Mouse (Mus musculus): ENCODE measurements around the gene Stn1. TPM values are rescaled to one million over a fixed set of nuclear protein-coding genes. Genes with fewer than 3 reads are reported as not detected.

The Stn1 gene
- polyA plus RNA-seq, 1 experiment = 4.2 TPM

DNA sequence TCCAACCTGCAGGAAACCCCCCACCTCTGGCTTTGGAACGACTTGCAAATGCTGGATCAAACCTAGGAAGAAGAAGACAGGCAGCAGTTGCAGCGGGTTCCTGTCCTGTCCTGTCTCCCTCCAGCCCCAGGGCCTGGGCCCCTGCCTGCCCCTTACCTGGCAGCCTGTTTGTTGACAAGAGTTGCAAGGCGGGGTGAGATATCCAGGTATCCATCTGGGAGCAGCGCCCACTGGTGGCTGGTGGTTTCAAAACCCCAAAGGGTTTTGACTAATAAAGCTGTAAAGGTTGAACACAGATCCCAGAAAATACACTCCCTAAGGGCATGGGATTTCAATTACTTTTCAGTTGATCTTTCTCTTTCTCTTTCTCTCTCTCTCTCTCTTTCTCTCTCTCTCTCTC lies 49.1 kb downstream of the Stn1 start:
- Histone ChIP-seq H3K4me3 (ENCODE audit: insufficient read depth, low read depth, low read length) (no peak overlapping the region), H3K27ac (replicated peaks; ENCODE audit: low read depth, low read length) (no peak overlapping the region), H3K4me1 (ENCODE audit: control insufficient read depth, insufficient read depth, insufficient read length, low read length) (peaks cover 5% of the 10 kb centered on the region; the same call in 1 of the 2 replicates)

DNA sequence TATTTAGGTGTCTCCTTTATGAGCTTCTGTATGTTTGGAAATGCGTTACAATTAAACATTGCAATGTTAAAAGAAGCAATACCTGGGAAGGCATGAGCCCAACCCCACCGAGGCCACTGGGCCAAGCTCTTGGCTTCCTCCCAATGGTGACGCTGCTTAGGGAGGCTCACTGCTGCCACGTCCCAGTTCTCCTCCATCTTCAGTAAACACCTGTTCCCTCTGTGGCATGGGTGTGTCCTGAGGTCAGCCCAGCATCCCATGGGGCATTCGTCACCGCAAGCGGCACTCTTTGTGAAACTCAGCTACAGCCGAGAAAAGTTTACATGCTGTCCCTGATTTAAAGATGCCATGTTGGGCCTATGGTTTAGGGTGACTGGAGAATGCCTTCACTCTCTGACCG lies 49.7 kb downstream of the Stn1 start:
- H3K4me3 ChIP-seq (ENCODE audit: insufficient read depth, low read depth, low read length) = no peak overlapping the region

GRCm38 (mm10) chr19:47485997-47486566 lies 51.2 kb downstream of the Stn1 start:
- Histone ChIP-seq H3K27ac (replicated peaks; ENCODE audit: low read depth, low read length) (peak overlapping the region; percentile 12; the same call in 1 of the 2 replicates), H3K4me1 (ENCODE audit: control insufficient read depth, insufficient read depth, insufficient read length, low read length) (peaks cover 5% of the 10 kb centered on the region; the same call in 1 of the 2 replicates), H3K4me3 (ENCODE audit: insufficient read depth, low read depth, low read length) (no peak overlapping the region)

More for the DNA sequence above, 49.7 kb downstream of the Stn1 start:
- Histone ChIP-seq H3K27ac (replicated peaks; ENCODE audit: low read depth, low read length) (no peak overlapping the region), H3K4me1 (ENCODE audit: control insufficient read depth, insufficient read depth, insufficient read length, low read length) (peaks cover 5% of the 10 kb centered on the region; the same call in 1 of the 2 replicates)

DNA sequence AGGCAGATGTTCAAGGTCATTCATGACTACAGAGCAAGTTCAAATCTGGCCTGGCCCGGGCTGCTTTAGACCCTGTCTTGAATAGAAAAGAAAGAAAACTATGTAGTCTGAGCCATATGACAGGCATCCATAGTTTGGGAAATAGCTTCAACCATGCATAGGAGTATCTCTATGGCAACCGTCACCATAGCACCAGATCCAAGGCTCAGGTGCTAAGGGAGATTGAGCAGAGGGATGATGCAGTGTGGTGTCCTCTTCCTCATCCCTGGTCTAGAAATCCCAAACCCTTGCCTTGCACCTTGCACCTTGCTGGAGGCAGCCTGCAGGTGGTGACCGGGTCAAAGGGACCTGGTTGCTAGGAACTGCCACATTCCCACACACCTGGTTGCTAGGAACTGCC lies 53.2 kb downstream of the Stn1 start:
- H3K27ac ChIP-seq (replicated peaks; ENCODE audit: low read depth, low read length) = no peak overlapping the region
- no peak overlapping the region for H3K4me3 ChIP-seq (ENCODE audit: insufficient read depth, low read depth, low read length)
- H3K4me1 ChIP-seq (ENCODE audit: control insufficient read depth, insufficient read depth, insufficient read length, low read length) = peaks cover 5% of the 10 kb centered on the region; the same call in 1 of the 2 replicates

DNA sequence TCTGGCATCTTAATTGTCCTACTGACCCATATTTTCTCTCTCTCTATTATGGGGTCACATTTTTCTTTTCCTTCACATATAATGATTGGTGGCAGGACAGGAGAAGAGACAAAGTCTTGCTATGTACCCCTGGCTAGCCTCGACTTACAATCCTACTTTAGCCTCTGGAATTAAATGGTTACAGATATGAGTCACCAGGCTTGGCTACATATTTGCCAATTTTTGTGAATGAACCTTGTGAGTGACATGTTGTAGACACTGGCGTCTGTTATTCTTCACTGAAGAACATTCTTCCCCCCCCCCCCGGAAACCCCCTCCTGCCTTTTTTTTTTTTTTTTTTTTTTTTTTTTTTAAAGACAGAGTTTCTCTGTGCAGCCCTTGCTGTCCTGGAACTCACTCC lies 54.0 kb downstream of the Stn1 start:
- no peak overlapping the region for H3K27ac ChIP-seq (replicated peaks; ENCODE audit: low read depth, low read length)
- H3K4me1 ChIP-seq (ENCODE audit: control insufficient read depth, insufficient read depth, insufficient read length, low read length) = peaks cover 5% of the 10 kb centered on the region; the same call in 1 of the 2 replicates
- H3K4me3 ChIP-seq (ENCODE audit: insufficient read depth, low read depth, low read length) = no peak overlapping the region

DNA sequence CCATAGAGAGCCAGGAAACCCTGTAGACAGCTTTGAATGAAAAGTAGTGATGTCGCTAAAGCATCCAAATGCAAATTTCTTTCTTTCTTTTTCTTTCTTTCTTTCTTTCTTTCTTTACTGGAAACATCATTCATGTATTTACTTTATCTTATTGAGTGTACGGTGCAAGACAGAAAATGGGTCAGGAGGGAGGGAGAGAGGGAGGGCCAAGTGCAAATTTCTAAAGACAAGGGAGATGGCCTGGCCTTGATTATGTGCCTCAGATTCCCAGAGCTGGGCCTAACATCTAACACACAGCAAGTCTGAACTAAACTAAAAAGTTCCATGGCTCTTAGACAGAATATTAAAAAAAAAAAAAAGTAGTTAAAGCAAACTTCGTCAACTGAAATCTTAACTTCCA lies 63.9 kb downstream of the Stn1 start:
- H3K4me1 ChIP-seq (ENCODE audit: control insufficient read depth, insufficient read depth, insufficient read length, low read length) = no peaks in the 10 kb centered on the region
- H3K27ac ChIP-seq (replicated peaks; ENCODE audit: low read depth, low read length) = no peak overlapping the region
- H3K4me3 ChIP-seq (ENCODE audit: insufficient read depth, low read depth, low read length) = no peak overlapping the region

DNA sequence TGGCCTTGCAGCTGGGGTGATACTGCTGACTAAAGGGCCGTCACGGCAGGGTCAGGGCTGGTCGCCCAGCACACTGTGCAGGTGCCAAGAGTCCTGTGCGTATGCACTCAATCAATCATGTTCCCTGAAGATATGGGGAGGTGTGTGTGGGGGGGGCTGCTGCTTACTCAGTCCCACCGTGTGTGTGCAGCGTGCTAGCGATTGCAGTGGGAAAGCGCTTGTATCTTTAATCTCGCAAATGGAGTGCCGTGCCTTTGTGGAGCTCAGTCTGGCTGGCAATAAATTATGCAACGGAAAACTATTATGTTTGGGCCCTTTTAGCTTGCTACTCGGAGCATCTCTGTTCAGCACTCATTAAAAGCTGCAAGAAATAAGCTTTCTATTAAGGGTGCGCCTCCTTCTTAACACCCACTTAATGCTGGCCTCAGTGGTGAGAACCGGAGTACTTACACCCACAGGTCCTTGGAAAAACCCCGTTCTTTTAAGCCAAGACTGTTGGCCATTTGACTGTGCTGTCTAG lies 64.4 kb downstream of the Stn1 start:
- Histone ChIP-seq H3K27ac (replicated peaks; ENCODE audit: low read depth, low read length) (no peak overlapping the region), H3K4me1 (ENCODE audit: control insufficient read depth, insufficient read depth, insufficient read length, low read length) (no peaks in the 10 kb centered on the region), H3K4me3 (ENCODE audit: insufficient read depth, low read depth, low read length) (no peak overlapping the region)

- Histone ChIP-seq H3K4me1 (ENCODE audit: control insufficient read depth, insufficient read depth, insufficient read length, low read length) (no peaks in the 10 kb centered on the region), H3K4me3 (ENCODE audit: insufficient read depth, low read depth, low read length) (no peak overlapping the region), H3K27ac (replicated peaks; ENCODE audit: low read depth, low read length) (no peak overlapping the region)
These were observed 65.5 kb downstream of the Stn1 start for GRCm38 (mm10) chr19:47471808-47472207.

DNA sequence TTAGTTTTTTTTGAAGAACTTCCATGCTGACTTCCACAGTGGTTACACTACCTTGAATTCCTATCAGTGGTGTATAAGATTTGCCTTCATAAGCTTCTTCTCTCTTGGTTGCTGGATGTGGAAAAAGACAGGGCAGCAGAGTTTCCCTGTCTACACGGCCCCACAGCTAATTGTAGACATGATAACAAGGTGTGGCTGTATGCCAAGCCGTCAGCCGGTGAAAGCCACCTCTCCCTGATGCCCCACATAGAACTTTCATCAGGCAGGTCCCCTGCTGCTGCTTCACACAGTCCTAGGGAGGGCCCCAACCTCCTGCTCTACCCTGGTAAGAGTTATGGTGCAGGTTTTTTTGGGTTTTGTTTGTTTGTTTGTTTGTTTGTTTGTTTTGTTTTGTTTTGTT lies 68.6 kb downstream of the Stn1 start:
- Histone ChIP-seq H3K27ac (replicated peaks; ENCODE audit: low read depth, low read length) (no peak overlapping the region), H3K4me3 (ENCODE audit: insufficient read depth, low read depth, low read length) (no peak overlapping the region), H3K4me1 (ENCODE audit: control insufficient read depth, insufficient read depth, insufficient read length, low read length) (no peaks in the 10 kb centered on the region)

DNA sequence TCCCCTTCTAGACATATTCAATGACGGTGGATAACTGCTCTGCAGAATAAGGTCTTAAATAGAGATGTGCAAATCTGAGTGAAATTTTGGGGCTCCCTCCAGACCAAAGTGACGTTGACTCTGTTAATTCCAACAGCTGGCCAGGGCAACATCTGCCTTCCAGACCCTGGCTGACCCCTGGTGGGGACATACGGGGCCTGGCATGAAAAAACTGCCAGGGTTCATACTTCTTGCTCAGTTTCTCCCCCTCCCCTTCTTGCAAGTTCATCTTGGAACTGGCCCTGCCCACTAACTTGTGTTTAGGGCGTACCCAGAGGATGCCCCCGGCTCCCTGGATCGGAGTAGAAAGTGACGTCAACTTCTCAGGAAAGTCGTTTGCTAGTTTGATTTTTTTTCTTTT lies 70.5 kb downstream of the Stn1 start:
- Histone ChIP-seq H3K27ac (replicated peaks; ENCODE audit: low read depth, low read length) (no peak overlapping the region), H3K4me3 (ENCODE audit: insufficient read depth, low read depth, low read length) (no peak overlapping the region), H3K4me1 (ENCODE audit: control insufficient read depth, insufficient read depth, insufficient read length, low read length) (no peaks in the 10 kb centered on the region)

DNA sequence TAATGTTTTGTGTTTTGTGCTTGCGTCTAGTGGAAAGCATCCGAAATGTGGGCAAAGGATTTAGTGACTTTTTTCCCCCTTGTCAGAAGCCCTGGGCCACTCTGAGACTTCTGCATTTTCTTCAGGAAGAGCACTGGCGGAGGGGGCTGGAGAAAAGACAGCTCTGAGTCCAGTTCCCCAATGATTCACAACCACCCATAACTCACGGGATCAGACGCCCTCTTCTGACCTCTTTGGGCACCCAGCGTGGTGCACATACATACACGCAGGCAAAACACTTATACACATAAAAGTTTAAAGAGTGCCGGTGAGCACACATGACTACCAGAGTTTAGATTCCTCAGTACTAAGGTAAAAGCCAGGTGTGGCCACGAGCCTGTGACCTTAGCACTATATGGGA lies 71.8 kb downstream of the Stn1 start:
- H3K27ac ChIP-seq (replicated peaks; ENCODE audit: low read depth, low read length) = no peak overlapping the region
- H3K4me1 ChIP-seq (ENCODE audit: control insufficient read depth, insufficient read depth, insufficient read length, low read length) = peaks cover 10% of the 10 kb centered on the region
- H3K4me3 ChIP-seq (ENCODE audit: insufficient read depth, low read depth, low read length) = no peak overlapping the region

- Histone ChIP-seq H3K27ac (replicated peaks; ENCODE audit: low read depth, low read length) (peak within 1 kb of the TSS; percentile 64), H3K4me3 (ENCODE audit: insufficient read depth, low read depth, low read length) (peak within 1 kb of the TSS; percentile 68), H3K4me1 (ENCODE audit: control insufficient read depth, insufficient read depth, insufficient read length, low read length) (peaks cover 18% of the 10 kb centered on the region)
These were observed 72.7 kb downstream of the Stn1 start, which contains the start of gene Sh3pxd2a for GRCm38 (mm10) chr19:47464304-47465241. Sh3pxd2a (minus strand) TSS chr19:47464401.

GRCm38 (mm10) chr19:47463636-47464303 lies 73.5 kb downstream of the Stn1 start:
- Histone ChIP-seq H3K4me1 (ENCODE audit: control insufficient read depth, insufficient read depth, insufficient read length, low read length) (peaks cover 24% of the 10 kb centered on the region), H3K4me3 (ENCODE audit: insufficient read depth, low read depth, low read length) (peak overlapping the region; percentile 68), H3K27ac (replicated peaks; ENCODE audit: low read depth, low read length) (peak overlapping the region; percentile 64)

GRCm38 (mm10) chr19:47463206-47463605 lies 74.1 kb downstream of the Stn1 start:
- H3K4me3 ChIP-seq (ENCODE audit: insufficient read depth, low read depth, low read length) = peak overlapping the region; percentile 68
- H3K27ac ChIP-seq (replicated peaks; ENCODE audit: low read depth, low read length) = peak overlapping the region; percentile 64
- H3K4me1 ChIP-seq (ENCODE audit: control insufficient read depth, insufficient read depth, insufficient read length, low read length) = peaks cover 27% of the 10 kb centered on the region

- peak overlapping the region; percentile 64; the same call in 1 of the 2 replicates for H3K27ac ChIP-seq (replicated peaks; ENCODE audit: low read depth, low read length)
- H3K4me3 ChIP-seq (ENCODE audit: insufficient read depth, low read depth, low read length) = peak overlapping the region; percentile 68
- H3K4me1 ChIP-seq (ENCODE audit: control insufficient read depth, insufficient read depth, insufficient read length, low read length) = peaks cover 32% of the 10 kb centered on the region
These were observed 74.6 kb downstream of the Stn1 start for GRCm38 (mm10) chr19:47462725-47463124.
